Comparison of ENCODE assay signal across 9 mouse cellular contexts in genomic region chr17:72720753-72721152, GRCm38 (mm10).
A peak's percentile ranks its signal among the peaks of the same experiment; 100 is the strongest.
DNase-seq lines count a peak whose midpoint lies in the region; ATAC-seq and TF ChIP-seq lines count a peak whose summit lies in the region.
"Had no signal": no experiment of that assay in that cellular context is flagged by ENCODE, and none has a peak within 500 bp of the region (broad histone marks: within the 10 kb centered on the region; RNA-seq: fewer than 3 reads in every experiment).

No protein-coding gene starts in this region.

- no peak overlapping the region for H3K9ac ChIP-seq in liver, embryonic 14.5 days (replicated peaks)
- H3K9ac ChIP-seq in forebrain, embryonic 14.5 days (ENCODE audit: low read length) = no peak overlapping the region
- H3K9ac ChIP-seq in neural tube, embryonic 12.5 days = no peak overlapping the region
- H3K9ac ChIP-seq: embryonic facial prominence, embryonic 12.5 days; liver, embryonic 13.5 days had no signal

- H3K36me3 ChIP-seq in liver, embryonic 14.5 days (replicated peaks; ENCODE audit: control insufficient read depth, insufficient read depth, low read depth) = no peaks in the 10 kb centered on the region
- H3K36me3 ChIP-seq in forebrain, embryonic 14.5 days (ENCODE audit: control insufficient read depth, insufficient read depth, low read length) = no peaks in the 10 kb centered on the region
- no peaks in the 10 kb centered on the region for H3K36me3 ChIP-seq in neural tube, embryonic 12.5 days
- H3K36me3 ChIP-seq: embryonic facial prominence, embryonic 12.5 days; liver, embryonic 13.5 days had no signal

- no peak for TF ChIP-seq POLR2A in brain, embryonic 14.5 days (IDR thresholded peaks at IDR 0.05; ENCODE audit: borderline replicate concordance, extremely low read depth, insufficient read depth, insufficient read length, poor library complexity, severe bottlenecking)

- DNase-seq in liver, embryonic 14.5 days (ENCODE audit: low read depth in 3 of 3, low spot score in 3 of 3) = no peak
- DNase-seq in liver = no peak
- DNase-seq in brain, embryonic 14.5 days (ENCODE audit: low read depth) = peak; percentile 68
- DNase-seq in forebrain, embryonic 14.5 days (ENCODE audit: low spot score) = peak; percentile 57
- no peak for DNase-seq in cerebellum, adult 18-20 months
- DNase-seq: liver, embryonic 13.5 days had no signal

- no peak overlapping the region for H3K27ac ChIP-seq in liver, embryonic 14.5 days
- no peak overlapping the region for H3K27ac ChIP-seq in forebrain, embryonic 14.5 days (ENCODE audit: low read depth, low read length)
- no peak overlapping the region for H3K27ac ChIP-seq in neural tube, embryonic 12.5 days
- H3K27ac ChIP-seq: embryonic facial prominence, embryonic 12.5 days; liver, embryonic 13.5 days had no signal

- WGBS in liver, embryonic 14.5 days (ENCODE audit: insufficient replicate concordance) = 51% methylated on average over 7 of the region's 7 CpGs
- 49% methylated on average over 7 of the region's 7 CpGs for WGBS in forebrain, embryonic 14.5 days
- WGBS in neural tube, embryonic 12.5 days = 57% methylated on average over 7 of the region's 7 CpGs

- TF ChIP-seq CTCF in liver, embryonic 14.5 days (IDR thresholded peaks at IDR 0.05; ENCODE audit: low read depth) = 0 out of 2 replicates have a peak, but pooled peaks have one; percentile 5
- peak; percentile 63 for TF ChIP-seq CTCF in brain, embryonic 14.5 days (IDR thresholded peaks at IDR 0.05; ENCODE audit: borderline replicate concordance, extremely low read depth, insufficient read depth, insufficient read length)

- H3K4me1 ChIP-seq in liver, embryonic 14.5 days (replicated peaks; ENCODE audit: control insufficient read depth in 2 of 2, insufficient read depth in 2 of 2, low read length in 1 of 2) = no peaks in the 10 kb centered on the region
- H3K4me1 ChIP-seq in forebrain, embryonic 14.5 days (ENCODE audit: control insufficient read depth, insufficient read depth, low read length) = no peaks in the 10 kb centered on the region
- H3K4me1 ChIP-seq in neural tube, embryonic 12.5 days = no peaks in the 10 kb centered on the region
- H3K4me1 ChIP-seq: embryonic facial prominence, embryonic 12.5 days; liver, embryonic 13.5 days had no signal

- no peak for TF ChIP-seq EP300 in liver, embryonic 14.5 days (IDR thresholded peaks at IDR 0.05; ENCODE audit: low read depth)

- H3K27me3 ChIP-seq in liver, embryonic 14.5 days (ENCODE audit: control insufficient read depth, insufficient read depth, low read length) = no peaks in the 10 kb centered on the region
- H3K27me3 ChIP-seq in forebrain, embryonic 14.5 days (replicated peaks; ENCODE audit: control insufficient read depth, insufficient read depth, low read length) = no peaks in the 10 kb centered on the region
- no peaks in the 10 kb centered on the region for H3K27me3 ChIP-seq in neural tube, embryonic 12.5 days (replicated peaks)
- H3K27me3 ChIP-seq: embryonic facial prominence, embryonic 12.5 days; liver, embryonic 13.5 days had no signal

- H3K9me3 ChIP-seq in liver, embryonic 14.5 days (ENCODE audit: control insufficient read depth, low read length) = no peaks in the 10 kb centered on the region
- no peaks in the 10 kb centered on the region for H3K9me3 ChIP-seq in forebrain, embryonic 14.5 days (replicated peaks; ENCODE audit: control insufficient read depth, low read length)
- no peaks in the 10 kb centered on the region for H3K9me3 ChIP-seq in neural tube, embryonic 12.5 days
- H3K9me3 ChIP-seq: embryonic facial prominence, embryonic 12.5 days had no signal

- ATAC-seq in liver, embryonic 14.5 days (ENCODE audit: insufficient read depth) = no peak
- ATAC-seq in forebrain, embryonic 14.5 days = no peak; the same call in 1 of the 2 replicates
- peak; percentile 41; the same call in 1 of the 2 replicates for ATAC-seq in neural tube, embryonic 12.5 days (ENCODE audit: low FRiP score, low read depth)
- ATAC-seq in megakaryocyte, adult 5-6 weeks (ENCODE audit: poor library complexity, severe bottlenecking) = no peak

- no peak overlapping the region for H3K4me2 ChIP-seq in liver, embryonic 14.5 days (ENCODE audit: low read depth)
- H3K4me2 ChIP-seq in forebrain, embryonic 14.5 days (ENCODE audit: low read length) = no peak overlapping the region
- no peak overlapping the region for H3K4me2 ChIP-seq in neural tube, embryonic 12.5 days (replicated peaks)
- H3K4me2 ChIP-seq: embryonic facial prominence, embryonic 12.5 days; liver, embryonic 13.5 days had no signal

- H3K4me3 ChIP-seq in liver, embryonic 14.5 days (ENCODE audit: insufficient read depth in 1 of 2, low read depth in 2 of 2, low read length in 2 of 2) = no peak overlapping the region
- no peak overlapping the region for H3K4me3 ChIP-seq in forebrain, embryonic 14.5 days (ENCODE audit: low read depth, low read length)
- no peak overlapping the region for H3K4me3 ChIP-seq in neural tube, embryonic 12.5 days
- H3K4me3 ChIP-seq: embryonic facial prominence, embryonic 12.5 days; liver, embryonic 13.5 days had no signal

Comparison
In these comparisons a context has a peak if more than half of its experiments do, and no peak if none do; other contexts are left out.
1. DNase-seq: peak in brain, embryonic 14.5 days (single experiment) and forebrain, embryonic 14.5 days (single experiment); none in liver, embryonic 14.5 days (0 of 3), liver (single experiment) and cerebellum, adult 18-20 months (0 of 2).